Mouse (Mus musculus): ENCODE results near the gene Dtl.

DNA sequence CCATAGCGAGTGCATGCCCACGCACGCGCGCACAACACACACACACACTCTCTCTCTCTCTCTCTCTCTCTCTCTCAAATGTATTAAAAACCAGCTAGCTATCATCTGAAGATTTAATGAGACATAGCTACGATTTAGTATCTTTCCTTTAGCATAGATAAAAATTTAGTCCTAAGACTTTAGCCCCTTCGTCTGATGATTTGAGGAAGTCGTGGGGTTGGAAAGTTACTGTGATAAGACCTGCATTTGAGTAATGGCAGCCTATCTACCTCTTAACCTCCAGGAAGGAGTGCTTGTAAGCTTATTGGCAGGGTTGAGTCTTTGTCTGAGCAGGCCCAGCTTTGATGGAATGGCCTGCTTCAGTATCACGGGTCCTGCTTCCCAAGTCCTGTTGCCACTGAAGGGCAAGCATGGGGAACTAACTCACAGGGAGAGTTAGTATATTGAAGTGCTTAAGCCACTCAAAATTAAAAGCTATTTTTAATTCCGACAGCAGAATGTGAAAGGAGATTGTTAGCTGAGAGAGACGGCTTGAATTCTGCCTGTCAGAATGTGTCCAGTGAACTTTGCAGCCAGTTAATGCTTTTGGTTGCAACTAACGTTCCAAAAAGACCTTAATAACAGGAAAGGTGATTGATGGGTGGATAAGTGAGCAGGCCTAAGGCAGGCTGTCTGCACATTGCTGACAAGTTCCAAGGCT lies 42.9 kb upstream of the Dtl start:
- TF ChIP-seq CTCF (IDR thresholded peaks at IDR 0.05; ENCODE audit: insufficient read depth, low read length) = no peak
- TF ChIP-seq POLR2A (IDR thresholded peaks at IDR 0.05; ENCODE audit: borderline replicate concordance, extremely low read depth, low read depth, low read length) = no peak
